Mouse (Mus musculus) Patski (cell line): Measurements from ENCODE around the gene Fam171a1. TPM values are rescaled to one million over a fixed set of nuclear protein-coding genes. Genes with fewer than 3 reads are reported as not detected.
"Not testable (repeated sequence)": the region's sequence is repeated elsewhere in the genome, so short reads cannot be mapped to it uniquely, and the experiment has no call there.

Experiments used
- ATAC-seq: fragments of 100-300 bp; one replicate; pipeline ENCODE4 v1.8.0; 2021
- CTCF ChIA-PET: fragments of 350-600 bp; sonication (Branson Sonifier 250); formaldehyde crosslinking; loops from one replicate; lab custom pipeline; 2022; ENCODE audit warnings: inconsistent platforms; lab: Charles Lee
- POLR2A ChIA-PET: fragments of 350-600 bp; sonication (Branson Sonifier 250); formaldehyde crosslinking; loops from one replicate; lab custom pipeline; 2022; ENCODE audit warnings: antibody characterized with exemption, inconsistent platforms; lab: Charles Lee
- DNase-seq: peaks from one replicate; pipeline ENCODE4 v3.0.0-alpha.2; 2011; ENCODE audit warnings: low read depth, low spot score
- H3K27me3 ChIP-seq: fragments of 371-371 bp; one replicate; pipeline ENCODE4 v1.5.1; 2021
- CTCF ChIP-seq: fragments of 100-300 bp; IDR thresholded peaks from one replicate; pipeline ENCODE4 v1.5.1; 2021
- in situ Hi-C: fragments of 300-500 bp; cut with MboI; formaldehyde crosslinking; loops from 3 replicates; pipeline ENCODE4 v1.11.1; 2018; ENCODE audit warnings: low pct_unique_long_range_greater_than_20kb, mixed read lengths
- polyA plus RNA-seq: library from polyadenylated mRNA; unstranded; gene quantifications from one replicate; pipeline ENCODE4 v1.2.3, GENCODE M21; 2021

Gene Fam171a1
- polyA plus RNA-seq: 60.4 TPM

DNA sequence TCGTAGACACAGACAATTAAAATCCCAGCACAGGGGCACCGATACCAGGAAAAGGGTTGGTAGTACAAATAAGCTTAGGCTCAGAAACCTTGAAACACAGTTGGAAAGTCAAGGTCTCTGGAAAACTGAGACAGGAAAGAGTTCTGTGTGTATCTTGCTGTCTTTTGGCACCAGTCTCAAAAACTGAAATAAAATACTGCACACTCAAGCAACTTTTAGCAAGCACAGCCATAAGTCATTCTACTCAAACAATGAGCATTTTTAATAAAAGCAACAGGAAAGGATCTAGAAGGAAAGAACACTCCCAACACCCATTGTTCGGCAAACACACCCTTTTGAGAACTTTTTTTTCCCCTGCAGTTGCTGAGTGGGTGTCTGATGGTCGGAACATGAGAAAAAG lies at the start of gene Fam171a1:
Fam171a1 (plus strand) TSS at position 359 of the 400 bp plus-strand sequence.
- in situ Hi-C loops: no loop called here
- CTCF ChIA-PET: interaction anchor here (0.8 to 2.2 kb wide), 4 partner anchors 11 to 115 kb away, joined by 3 to 11 read pairs (median 3); no protein-coding TSS in a partner anchor
- POLR2A ChIA-PET: no interaction called here
- DNase-seq (no peak), ATAC-seq (no peak)
- TF ChIP-seq CTCF: no peak
- H3K27me3 ChIP-seq: no peaks in the 10 kb centered on the region

GRCm38 (mm10) chr2:3069140-3069539 lies 44.9 kb upstream of the Fam171a1 start:
- DNase-seq (no peak), ATAC-seq (no peak)
- ChIA-PET POLR2A (no interaction called here), CTCF (no interaction called here)
- H3K27me3 ChIP-seq: peaks cover 3% of the 10 kb centered on the region
- in situ Hi-C loops: no loop called here
- TF ChIP-seq CTCF: no peak

DNA sequence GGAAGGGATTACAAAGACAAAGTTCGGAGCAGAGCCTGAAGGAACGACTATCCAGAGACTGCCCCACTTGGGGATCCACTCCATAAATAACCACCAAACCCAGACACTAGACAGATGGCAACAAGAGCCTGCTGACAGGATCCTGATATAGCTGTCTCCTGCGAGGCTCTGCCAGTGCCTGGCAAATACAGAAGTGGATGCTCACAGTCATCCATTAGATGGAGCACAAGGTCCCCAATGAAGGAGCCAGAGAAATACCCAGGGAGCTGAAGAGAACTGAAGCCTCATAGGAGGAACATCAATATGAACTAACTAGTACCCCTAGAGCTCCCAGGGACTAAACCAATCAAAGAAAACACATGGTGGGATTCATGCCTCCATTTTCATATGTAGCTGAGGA lies 25.7 kb upstream of the Fam171a1 start:
- POLR2A ChIA-PET, DNase-seq, ATAC-seq, H3K27me3 ChIP-seq, in situ Hi-C loops: not testable (repeated sequence)
- CTCF ChIA-PET: interaction anchor here (1.5 to 3.8 kb wide), 4 partner anchors 24 to 326 kb away, joined by 4 to 23 read pairs (median 8); no protein-coding TSS in a partner anchor

DNA sequence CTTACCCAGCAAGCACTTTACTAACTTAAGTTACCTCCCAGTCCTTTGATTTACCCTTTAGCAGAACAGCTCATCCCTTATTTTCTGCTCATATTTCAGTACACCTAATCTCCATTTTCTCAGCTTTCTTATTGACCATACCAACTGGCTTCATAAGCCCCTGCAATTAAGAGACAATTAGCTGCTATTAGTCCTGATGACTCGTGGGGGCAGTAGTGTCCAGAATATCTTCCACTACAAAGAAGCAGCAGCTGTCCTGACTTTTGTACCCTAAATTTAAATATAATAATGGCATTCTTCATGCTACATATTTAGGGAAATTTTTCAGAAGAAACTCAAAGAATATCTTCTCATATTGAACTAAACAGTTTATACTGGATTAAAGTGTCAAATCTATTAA lies 24.8 kb upstream of the Fam171a1 start:
- peak; percentile 64 for TF ChIP-seq CTCF
- no peak for DNase-seq
- CTCF ChIA-PET: interaction anchor here (0.7 to 3.8 kb wide), 12 partner anchors 9 to 325 kb away, joined by 3 to 23 read pairs (median 4); no protein-coding TSS in a partner anchor
- in situ Hi-C loops: no loop called here
- H3K27me3 ChIP-seq: no peaks in the 10 kb centered on the region
- peak; percentile 54 for ATAC-seq
- POLR2A ChIA-PET: no interaction called here

- no peak for TF ChIP-seq CTCF
- POLR2A ChIA-PET: no interaction called here
- H3K27me3 ChIP-seq: peaks cover 17% of the 10 kb centered on the region
- no peak for ATAC-seq
- CTCF ChIA-PET: no interaction called here
- in situ Hi-C loops: no loop called here
- no peak for DNase-seq
Observed at GRCm38 (mm10) chr2:3096101-3096500, 17.9 kb upstream of the Fam171a1 start.

GRCm38 (mm10) chr2:3099971-3100370 lies 14.1 kb upstream of the Fam171a1 start:
- in situ Hi-C loops: no loop called here
- DNase-seq: no peak
- no peak for ATAC-seq
- ChIA-PET POLR2A (no interaction called here), CTCF (no interaction called here)
- peaks cover 17% of the 10 kb centered on the region for H3K27me3 ChIP-seq
- no peak for TF ChIP-seq CTCF

GRCm38 (mm10) chr2:3101292-3101957 lies 12.6 kb upstream of the Fam171a1 start:
- CTCF ChIA-PET: no interaction called here
- H3K27me3 ChIP-seq: peaks cover 15% of the 10 kb centered on the region
- POLR2A ChIA-PET: no interaction called here
- no peak for TF ChIP-seq CTCF
- DNase-seq (no peak), ATAC-seq (no peak)
- in situ Hi-C loops: no loop called here

GRCm38 (mm10) chr2:3102360-3102759 lies 11.7 kb upstream of the Fam171a1 start:
- no peak for TF ChIP-seq CTCF
- in situ Hi-C loops: no loop called here
- ATAC-seq (no peak), DNase-seq (no peak)
- POLR2A ChIA-PET: interaction anchor here (1.0 kb wide), 1 partner anchor 10 kb away, joined by 3 read pairs; no protein-coding TSS in a partner anchor
- H3K27me3 ChIP-seq: peaks cover 10% of the 10 kb centered on the region
- CTCF ChIA-PET: interaction anchor here (1.3 kb wide), 1 partner anchor 12 kb away, joined by 3 read pairs; the partner anchor contains the start of gene Fam171a1

GRCm38 (mm10) chr2:3107471-3107870 lies 6.6 kb upstream of the Fam171a1 start:
- in situ Hi-C loops: no loop called here
- DNase-seq (no peak), ATAC-seq (no peak)
- ChIA-PET CTCF (interaction anchor here (0.6 to 1.0 kb wide), 2 partner anchors 15 to 118 kb away, joined by 3 read pairs; no protein-coding TSS in a partner anchor), POLR2A (no interaction called here)
- no peak for TF ChIP-seq CTCF
- peaks cover 5% of the 10 kb centered on the region for H3K27me3 ChIP-seq

- ChIA-PET POLR2A (no interaction called here), CTCF (interaction anchor here (0.6 to 1.3 kb wide), 2 partner anchors 19 to 122 kb away, joined by 3 to 5 read pairs; no protein-coding TSS in a partner anchor)
Observed at GRCm38 (mm10) chr2:3108431-3108830, 5.6 kb upstream of the Fam171a1 start.

GRCm38 (mm10) chr2:3108834-3109233 lies 5.2 kb upstream of the Fam171a1 start:
- CTCF ChIA-PET: interaction anchor here (0.6 to 1.3 kb wide), 2 partner anchors 20 to 32 kb away, joined by 3 to 5 read pairs; no protein-coding TSS in a partner anchor
- POLR2A ChIA-PET: no interaction called here
- DNase-seq (no peak), ATAC-seq (no peak)
- in situ Hi-C loops: no loop called here
- H3K27me3 ChIP-seq: peaks cover 5% of the 10 kb centered on the region
- no peak for TF ChIP-seq CTCF

More at GRCm38 (mm10) chr2:3108431-3108830, 5.6 kb upstream of the Fam171a1 start:
- DNase-seq (no peak), ATAC-seq (no peak)
- H3K27me3 ChIP-seq: peaks cover 5% of the 10 kb centered on the region
- TF ChIP-seq CTCF: no peak
- in situ Hi-C loops: no loop called here
